Mouse (Mus musculus): ENCODE results near the gene Pofut1. TPM values are rescaled to one million over a fixed set of nuclear protein-coding genes. Genes with fewer than 3 reads are reported as not detected.

Pofut1 gene
- total RNA-seq (2022) = 10 to 100 TPM; 20.7 to 22.4 (median 21.6) TPM

DNA sequence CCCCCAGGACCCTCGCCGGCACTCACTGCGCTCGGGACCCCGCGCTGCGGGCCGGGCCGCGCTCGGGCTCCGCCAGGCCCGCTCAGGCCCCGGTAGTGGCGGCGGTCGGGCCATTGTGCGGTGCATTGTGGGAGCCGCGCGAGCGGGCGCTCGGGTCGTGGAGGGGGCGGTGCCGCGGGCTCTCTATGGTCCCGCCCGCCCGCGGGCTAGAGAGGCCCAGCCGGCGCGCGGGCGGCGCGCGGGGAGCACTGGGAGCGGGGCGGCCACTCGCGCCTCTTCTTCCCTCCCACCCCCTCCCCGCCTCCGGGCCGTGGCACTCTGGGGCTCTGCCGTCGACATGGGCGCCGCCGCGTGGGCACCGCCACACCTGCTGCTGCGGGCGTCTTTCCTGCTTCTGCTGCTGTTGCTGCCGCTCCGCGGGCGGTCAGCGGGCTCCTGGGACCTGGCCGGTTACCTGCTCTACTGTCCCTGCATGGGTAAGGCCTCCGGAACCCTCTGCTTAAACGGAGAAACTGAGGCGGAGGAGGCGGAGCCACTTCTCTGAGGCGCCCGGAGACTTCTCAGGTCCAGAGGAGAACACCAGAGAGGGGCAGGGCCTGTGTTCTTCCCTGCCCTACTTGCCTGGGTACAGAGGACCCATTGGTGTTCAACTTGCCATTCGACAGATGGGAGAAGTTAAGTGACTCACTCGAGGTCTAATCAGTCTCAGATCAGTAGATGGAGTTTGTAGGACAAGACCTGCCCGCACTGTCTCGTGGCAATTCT lies at the start of gene Pofut1, which contains the start of gene Plagl2:
Gene Pofut1, plus strand, starts transcription at position 284 of the 765 bp plus-strand sequence.
Gene Plagl2, minus strand, starts transcription at position 177 of the 765 bp plus-strand sequence.
- peak; percentile 68 to 80 for DNase-seq (ENCODE audit: low spot score in 2 of 2)

DNA sequence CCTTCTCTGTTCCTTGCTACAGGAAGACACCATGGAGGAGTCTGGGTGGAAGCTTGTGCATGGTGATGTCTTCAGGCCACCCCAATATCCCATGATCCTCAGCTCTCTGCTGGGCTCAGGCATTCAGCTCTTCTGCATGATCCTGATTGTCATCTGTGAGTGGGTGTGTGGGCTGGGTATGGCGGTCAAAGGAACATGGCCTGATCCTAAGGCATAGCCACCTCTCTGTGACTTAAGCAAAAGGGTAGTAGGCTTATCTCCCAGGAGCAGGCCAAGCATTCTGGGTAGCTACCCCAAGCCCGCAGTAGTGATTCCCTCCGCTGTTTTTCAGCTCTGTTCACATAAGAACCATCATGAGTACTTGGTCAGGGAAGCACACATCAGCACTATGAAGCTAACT lies 47.1 kb upstream of the Pofut1 start:
- no peak for DNase-seq (ENCODE audit: low spot score in 2 of 2)

DNA sequence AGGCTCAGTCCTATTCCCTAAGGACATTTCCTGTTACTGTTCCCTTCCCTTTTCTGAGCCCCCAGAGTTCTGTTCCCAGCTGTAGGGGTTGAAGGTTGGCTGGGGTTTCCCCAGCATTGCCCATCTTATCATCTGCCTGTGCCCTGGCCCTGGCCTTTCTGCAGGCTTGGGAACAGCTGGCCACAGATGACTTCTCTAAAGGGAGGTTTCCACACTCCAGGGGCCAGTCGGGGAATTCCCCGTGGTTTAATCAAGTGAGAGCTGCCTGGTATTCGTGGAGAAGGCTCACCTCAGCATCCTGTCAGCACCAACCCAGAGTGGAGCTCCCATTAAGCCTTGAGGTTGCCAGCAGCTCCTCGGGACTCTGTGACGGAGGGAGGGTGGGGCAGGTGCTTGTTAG lies 42.8 kb upstream of the Pofut1 start:
- DNase-seq (ENCODE audit: low spot score in 2 of 2) = no peak

DNA sequence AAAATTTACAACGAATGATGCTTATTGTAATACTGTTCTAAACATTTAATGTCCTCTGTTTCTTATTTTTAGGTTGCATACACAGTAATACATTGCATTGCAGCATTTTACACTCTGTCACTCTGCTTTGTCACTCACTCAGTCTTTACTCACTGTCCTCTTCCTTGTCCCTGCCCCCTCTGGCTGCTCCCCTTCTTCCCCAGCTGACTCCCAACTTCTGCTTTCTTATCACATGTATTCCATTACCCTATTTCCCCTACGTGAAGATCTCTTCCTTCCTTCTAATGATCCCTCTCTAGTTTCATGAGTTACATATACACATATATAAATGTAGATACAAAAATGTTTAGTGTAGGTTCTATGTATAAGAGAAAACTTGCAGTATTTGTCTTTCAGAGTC lies 42.2 kb upstream of the Pofut1 start:
- DNase-seq (ENCODE audit: low spot score in 2 of 2) = no peak

DNA sequence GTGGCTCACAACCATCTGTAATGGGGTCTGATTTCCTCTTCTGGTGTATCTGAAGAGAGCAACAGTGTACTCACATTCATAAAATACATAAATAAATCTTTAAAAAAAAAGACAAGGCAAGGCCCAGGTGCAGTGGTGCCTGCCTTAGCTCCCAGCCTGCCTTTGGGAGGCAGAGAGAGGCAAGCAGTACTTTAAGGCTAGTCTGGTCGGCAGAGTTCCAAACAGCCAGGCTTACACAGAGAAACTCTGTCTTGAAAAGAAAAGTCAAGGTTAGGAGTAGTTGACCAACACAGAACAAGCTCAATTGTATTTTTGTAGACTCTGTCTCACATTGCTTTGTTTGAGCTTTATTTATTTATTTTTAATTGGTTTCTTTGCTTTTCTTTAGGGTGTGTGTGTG lies 38.6 kb upstream of the Pofut1 start:
- no peak for DNase-seq (ENCODE audit: low spot score in 2 of 2)

GRCm38 (mm10) chr2:153208149-153208548 lies 33.2 kb upstream of the Pofut1 start:
- DNase-seq (ENCODE audit: low spot score in 2 of 2) = no peak

DNA sequence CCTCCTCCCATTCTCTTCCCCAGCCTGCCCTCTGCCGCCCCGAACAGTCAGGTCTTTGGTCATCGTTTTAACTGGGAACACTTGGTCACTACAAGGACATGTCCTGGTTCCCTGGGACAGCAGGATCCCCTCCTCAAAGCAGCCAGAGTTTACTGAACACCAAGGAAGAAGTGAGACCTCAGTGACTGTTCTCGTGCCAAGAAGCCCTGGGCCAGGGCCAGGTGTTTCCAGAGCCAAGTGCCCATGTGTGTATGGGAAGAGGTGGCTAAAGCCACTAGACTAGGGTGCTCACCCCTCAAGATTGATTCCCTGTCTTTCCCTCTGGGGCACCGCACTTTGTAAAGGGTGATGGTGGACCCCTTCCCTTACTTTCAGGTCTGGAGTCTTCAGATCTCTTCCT lies 32.0 kb upstream of the Pofut1 start:
- DNase-seq (ENCODE audit: low spot score in 2 of 2) = no peak

DNA sequence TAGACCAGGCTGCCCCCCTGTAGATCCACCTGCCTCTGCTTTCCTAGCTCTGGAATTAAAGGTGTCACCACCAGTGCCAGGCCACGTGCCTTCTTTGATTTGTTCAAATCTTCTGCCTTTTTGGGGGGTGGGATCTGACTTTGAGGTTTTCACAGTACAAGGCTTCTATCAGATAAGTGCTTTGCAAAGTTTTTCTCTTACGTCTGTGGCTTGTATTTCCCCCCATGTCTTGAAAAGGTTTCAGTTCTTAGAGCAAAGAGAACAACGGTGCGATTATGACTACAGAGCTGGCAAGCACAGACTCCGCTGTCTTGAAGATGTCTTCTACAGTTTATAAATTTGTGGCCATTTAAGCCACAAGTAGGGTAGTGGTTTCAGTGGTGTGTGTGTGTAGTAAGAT lies 29.9 kb upstream of the Pofut1 start:
- DNase-seq (ENCODE audit: low spot score in 2 of 2) = no peak

DNA sequence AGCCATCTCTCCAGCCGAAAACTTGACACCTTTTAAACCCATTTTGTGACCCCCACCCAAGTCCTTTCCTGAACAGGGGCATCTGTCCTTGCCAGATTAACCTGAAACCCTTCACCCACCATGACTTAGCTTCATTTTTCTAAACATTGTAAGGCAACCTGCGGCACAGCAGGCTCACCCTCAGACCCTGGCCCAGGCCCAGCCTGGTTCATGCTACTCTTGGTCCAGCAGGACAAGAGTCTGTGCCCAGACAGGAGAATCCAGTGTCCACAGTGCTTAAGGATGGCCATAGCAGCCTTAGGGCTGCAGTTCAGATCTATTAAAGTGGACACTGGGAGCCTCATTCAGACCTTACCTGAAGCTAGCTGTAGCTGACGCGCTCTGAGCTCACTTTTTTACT lies 28.0 kb upstream of the Pofut1 start:
- no peak for DNase-seq (ENCODE audit: low spot score in 2 of 2)

DNA sequence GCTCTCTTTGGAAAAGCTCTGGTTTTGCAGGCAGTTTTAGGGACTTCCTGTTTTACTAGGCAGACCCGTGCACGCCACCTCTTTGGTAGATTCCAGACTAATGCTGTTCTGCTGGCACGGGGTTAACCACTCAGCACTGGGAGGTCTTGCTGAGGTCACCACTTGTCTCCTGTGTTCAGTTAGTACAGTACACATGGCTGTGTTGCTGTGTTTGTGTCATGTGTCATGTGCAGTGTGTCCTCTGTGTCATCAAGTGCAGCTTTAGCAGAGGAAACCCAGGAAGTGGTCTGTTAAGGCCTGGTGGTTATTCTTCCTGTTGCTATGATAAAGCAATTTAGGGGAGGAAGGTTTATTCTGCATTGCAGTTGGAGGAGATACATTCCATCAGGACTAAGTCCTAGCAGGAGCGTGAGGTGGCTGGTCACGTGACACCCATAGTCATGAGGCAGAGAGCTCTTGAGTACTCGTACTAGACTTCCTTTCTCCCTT lies 26.5 kb upstream of the Pofut1 start:
- DNase-seq (ENCODE audit: low spot score in 2 of 2) = no peak

GRCm38 (mm10) chr2:153215421-153215820 lies 25.9 kb upstream of the Pofut1 start:
- no peak for DNase-seq (ENCODE audit: low spot score in 2 of 2)

- DNase-seq (ENCODE audit: low spot score in 2 of 2) = no peak
Observed at GRCm38 (mm10) chr2:153217826-153218340, 23.4 kb upstream of the Pofut1 start.

DNA sequence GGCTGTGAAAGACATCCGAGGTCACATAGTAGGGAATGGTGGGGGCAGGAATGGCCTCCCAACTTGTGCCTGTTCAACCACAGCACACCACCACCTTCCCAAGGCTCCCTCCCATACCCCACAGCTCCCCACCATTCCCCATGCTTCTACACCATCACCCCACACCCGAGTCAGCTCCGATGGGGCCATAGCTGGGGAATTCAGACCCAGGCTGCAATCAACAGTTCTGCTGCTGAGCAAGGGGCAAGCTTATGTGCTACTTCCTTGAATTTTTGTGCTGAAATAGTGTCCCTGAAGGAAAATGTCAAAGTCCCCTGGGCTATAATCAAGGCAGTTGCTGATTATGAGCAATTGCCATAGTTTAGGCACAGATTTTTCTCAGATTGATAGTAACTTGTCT lies 22.8 kb upstream of the Pofut1 start:
- no peak for DNase-seq (ENCODE audit: low spot score in 2 of 2)

DNA sequence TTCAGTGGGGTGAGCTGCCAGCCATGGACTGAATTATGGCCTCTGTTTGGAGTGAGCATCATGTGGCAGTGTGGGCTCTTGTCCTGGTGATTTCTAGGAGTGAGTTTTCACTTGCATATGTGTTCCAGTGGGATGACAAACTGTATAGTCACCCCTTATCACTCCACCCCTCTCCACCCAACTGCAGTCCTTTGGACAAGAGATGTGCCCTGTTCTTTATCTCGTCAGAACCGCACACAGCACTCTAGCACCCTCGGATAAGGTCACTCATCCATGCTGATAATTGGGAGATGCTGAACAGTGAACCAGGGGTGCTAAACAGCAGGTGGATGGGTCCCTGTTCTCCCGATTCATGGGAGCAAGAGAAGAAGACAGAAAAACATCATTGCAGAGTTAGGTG lies 19.7 kb upstream of the Pofut1 start:
- no peak for DNase-seq (ENCODE audit: low spot score in 2 of 2)

GRCm38 (mm10) chr2:153222130-153222529 lies 19.2 kb upstream of the Pofut1 start:
- DNase-seq (ENCODE audit: low spot score in 2 of 2) = no peak

- DNase-seq (ENCODE audit: low spot score in 2 of 2) = no peak
Observed at GRCm38 (mm10) chr2:153222566-153222965, 18.8 kb upstream of the Pofut1 start.

DNA sequence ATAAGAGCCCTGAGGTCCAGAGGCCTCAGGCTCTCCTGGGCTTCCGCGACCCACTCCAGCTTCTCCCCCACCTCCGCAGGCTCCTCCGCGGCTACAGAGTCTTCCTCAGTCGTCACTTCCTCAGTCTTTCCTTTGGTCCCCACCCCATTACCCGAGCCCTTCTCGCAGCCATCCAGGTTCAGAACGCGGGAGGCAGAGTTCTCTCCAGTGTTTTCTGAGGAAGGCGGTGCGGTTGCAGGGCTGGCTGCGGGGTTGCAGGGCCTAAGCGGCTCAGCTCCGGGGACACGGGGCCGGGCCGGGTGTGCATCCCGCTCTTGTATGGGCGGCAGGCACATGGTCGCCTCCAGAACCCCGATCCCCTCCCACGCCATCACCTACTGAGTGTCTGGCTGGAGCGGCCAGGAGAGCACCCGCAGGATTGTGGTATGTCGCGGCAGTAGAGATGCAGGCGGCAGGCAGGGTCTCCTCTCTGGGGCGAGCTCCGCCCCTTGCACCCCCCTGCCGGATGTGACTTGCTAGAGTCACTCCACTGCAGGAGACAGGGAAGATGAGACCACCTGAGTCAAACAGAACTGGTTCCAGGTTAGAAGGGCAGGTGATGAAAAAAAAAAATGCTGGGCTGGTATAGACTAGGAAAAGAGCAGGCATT lies 16.3 kb upstream of the Pofut1 start, which contains the start of gene Tspyl3:
Gene Tspyl3, minus strand, starts transcription at position 496 of the 649 bp plus-strand sequence.
- DNase-seq (ENCODE audit: low spot score in 2 of 2) = peak; percentile 29 to 45

GRCm38 (mm10) chr2:153225595-153225953 lies 15.8 kb upstream of the Pofut1 start:
- DNase-seq (ENCODE audit: low spot score in 2 of 2) = no peak

DNA sequence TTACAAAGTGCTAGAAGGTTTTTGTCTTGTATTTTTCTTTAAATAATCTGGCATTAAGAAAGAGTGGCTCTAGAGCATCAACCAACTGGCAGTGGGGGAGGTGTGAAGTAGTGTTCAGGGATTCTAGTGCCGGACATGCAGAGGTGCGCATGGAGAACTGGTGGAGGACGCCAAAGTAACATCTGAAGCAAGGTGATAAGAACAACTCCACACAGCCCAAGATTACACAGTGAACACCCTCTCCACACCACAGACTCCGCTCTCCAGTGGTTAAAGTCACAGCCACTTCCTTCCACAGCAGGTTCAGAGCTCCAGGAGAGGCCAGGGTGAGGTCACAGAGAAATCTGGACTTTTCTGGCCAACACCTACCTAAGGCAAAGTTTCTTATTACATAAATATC lies 13.4 kb upstream of the Pofut1 start:
- no peak for DNase-seq (ENCODE audit: low spot score in 2 of 2)

DNA sequence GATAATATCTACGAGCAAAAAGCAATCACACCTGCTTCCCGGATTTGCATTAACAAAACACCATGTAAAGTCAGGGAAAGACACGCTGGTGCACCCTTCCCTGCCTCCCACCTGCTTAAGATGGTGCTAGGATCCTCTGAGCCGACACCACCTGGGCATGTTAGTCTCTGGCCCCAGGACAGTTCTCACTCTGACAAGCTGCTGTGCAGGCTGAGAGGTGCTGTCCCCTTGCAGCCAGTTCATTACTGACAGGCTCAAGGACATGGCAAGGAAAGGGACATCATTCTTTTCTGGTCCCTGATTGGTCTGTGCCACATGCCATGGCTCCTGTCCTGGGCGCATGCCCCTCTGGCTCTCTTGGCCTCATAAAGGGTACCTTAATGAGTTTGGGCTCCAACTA lies 12.8 kb upstream of the Pofut1 start:
- no peak for DNase-seq (ENCODE audit: low spot score in 2 of 2)

DNA sequence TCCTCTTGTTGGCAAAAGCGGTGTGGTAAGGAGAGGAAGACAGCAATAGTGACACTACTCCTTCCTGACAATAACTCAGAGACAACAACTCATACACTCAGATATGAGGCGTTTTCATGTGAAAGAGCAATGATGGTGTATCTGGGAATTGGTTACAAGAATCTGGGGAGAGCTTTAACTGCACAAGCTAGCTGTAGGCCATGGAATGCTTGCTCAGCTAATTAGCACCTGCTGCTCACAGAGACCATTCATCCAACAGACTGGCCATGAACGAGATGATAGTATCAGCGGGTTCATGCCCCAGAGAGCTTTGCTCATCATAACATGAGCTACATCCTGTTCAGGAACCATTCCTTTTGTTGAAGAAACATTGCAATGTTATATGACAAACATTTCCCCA lies 4.1 kb upstream of the Pofut1 start:
- no peak for DNase-seq (ENCODE audit: low spot score in 2 of 2)

- DNase-seq (ENCODE audit: low spot score in 2 of 2) = no peak
Observed at GRCm38 (mm10) chr2:153237891-153238290, 3.4 kb upstream of the Pofut1 start.

- no peak for DNase-seq (ENCODE audit: low spot score in 2 of 2)
Observed at GRCm38 (mm10) chr2:153238406-153238805, 2.9 kb upstream of the Pofut1 start.
